Mouse (Mus musculus): ENCODE measurements around the gene Lactb. TPM values are rescaled to one million over a fixed set of nuclear protein-coding genes. Genes with fewer than 3 reads are reported as not detected.
A peak's percentile ranks its signal among the peaks of the same experiment; 100 is the strongest.

Gene Lactb
- 16.0 and 17.7 TPM in 2 replicates for polyA plus RNA-seq (2015; fragmentation: Nextera tagmentation; extraction: Ambion mirVana)

DNA sequence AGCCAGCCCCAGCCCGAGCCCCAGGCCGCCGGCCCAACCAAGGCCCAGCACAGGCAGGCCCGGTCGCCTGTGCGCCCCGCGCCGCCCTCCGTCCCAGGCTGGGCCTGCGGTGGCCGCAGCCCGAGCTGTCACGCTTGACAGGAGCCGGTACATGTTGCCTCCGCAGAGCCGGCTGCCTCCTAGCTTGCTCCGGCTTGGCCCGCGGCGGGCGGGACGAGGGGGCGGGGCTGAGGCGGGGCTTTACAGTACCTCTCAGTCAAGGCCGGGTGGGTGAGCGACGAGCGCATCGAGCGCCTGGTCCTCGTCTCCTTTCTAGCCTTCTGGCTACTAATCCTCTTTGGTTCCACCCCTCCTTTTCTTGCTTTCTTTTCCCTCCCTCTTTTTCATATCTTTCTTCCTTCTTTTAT is at the start of gene Lactb:
TSS of gene Lactb (minus strand) at position 246 of the 407 bp plus-strand sequence.
- peak; percentile 97 for ATAC-seq (ENCODE audit: low FRiP score, low TSS enrichment)
- Histone ChIP-seq H3K4me1 (ENCODE audit: insufficient read depth, low read length) (peaks cover 6% of the 10 kb centered on the region; the same call in 1 of the 2 replicates), H3K9me3 (ENCODE audit: low read length) (no peaks in the 10 kb centered on the region), H3K27ac (ENCODE audit: low read length) (peak within 1 kb of the TSS; percentile 97), H3K4me3 (ENCODE audit: low read length) (peak within 1 kb of the TSS; percentile 94), H3K4me2 (replicated peaks; ENCODE audit: low read depth, low read length) (peak within 1 kb of the TSS; percentile 73), H3K27me3 (ENCODE audit: insufficient read depth, low read length) (no peaks in the 10 kb centered on the region), H3K36me3 (ENCODE audit: insufficient read depth, low read length) (peaks cover 7% of the 10 kb centered on the region; the same call in 1 of the 2 replicates), H3K9ac (replicated peaks; ENCODE audit: low read length) (peak within 1 kb of the TSS; percentile 84)
- 0% methylated on average over 19 of the region's 32 CpGs for WGBS

DNA sequence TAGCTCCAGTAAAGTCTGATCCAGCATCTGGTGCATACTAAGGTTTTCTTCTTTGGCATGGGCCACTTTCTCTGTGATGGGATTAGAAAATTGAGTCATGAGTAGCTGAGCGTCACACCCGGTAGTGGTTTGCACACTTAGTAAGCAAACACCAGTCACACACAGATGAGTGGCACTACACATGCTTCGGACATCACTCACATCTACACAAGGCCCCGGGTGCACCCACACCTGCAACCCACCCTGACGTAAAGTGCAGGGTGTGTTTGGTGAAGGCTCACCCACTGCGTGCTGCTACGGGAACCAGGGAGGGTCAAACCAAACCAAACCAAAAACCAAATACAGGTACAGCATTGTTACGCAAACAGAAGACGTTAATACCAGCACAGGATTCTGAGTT is 48.1 kb upstream of the Lactb start:
- H3K9ac ChIP-seq (replicated peaks; ENCODE audit: low read length), result no peak overlapping the region
- no peak overlapping the region for H3K4me2 ChIP-seq (replicated peaks; ENCODE audit: low read depth, low read length)
- peaks cover 55% of the 10 kb centered on the region for H3K36me3 ChIP-seq (ENCODE audit: insufficient read depth, low read length)
- H3K4me3 ChIP-seq (ENCODE audit: low read length), result no peak overlapping the region
- H3K27me3 ChIP-seq (ENCODE audit: insufficient read depth, low read length), result no peaks in the 10 kb centered on the region
- no peak for ATAC-seq (ENCODE audit: low FRiP score, low TSS enrichment)
- no peaks in the 10 kb centered on the region for H3K4me1 ChIP-seq (ENCODE audit: insufficient read depth, low read length)
- no peak overlapping the region for H3K27ac ChIP-seq (ENCODE audit: low read length)
- no peaks in the 10 kb centered on the region for H3K9me3 ChIP-seq (ENCODE audit: low read length)
- WGBS, result 96% methylated on average over 9 of the region's 9 CpGs

GRCm38 (mm10) chr9:67020063-67020462 is 44.8 kb upstream of the Lactb start:
- no peak for ATAC-seq (ENCODE audit: low FRiP score, low TSS enrichment)
- Histone ChIP-seq H3K27me3 (ENCODE audit: insufficient read depth, low read length) (no peaks in the 10 kb centered on the region), H3K27ac (ENCODE audit: low read length) (no peak overlapping the region), H3K4me1 (ENCODE audit: insufficient read depth, low read length) (no peaks in the 10 kb centered on the region), H3K9ac (replicated peaks; ENCODE audit: low read length) (no peak overlapping the region), H3K9me3 (ENCODE audit: low read length) (no peaks in the 10 kb centered on the region), H3K4me3 (ENCODE audit: low read length) (no peak overlapping the region), H3K36me3 (ENCODE audit: insufficient read depth, low read length) (peaks cover 34% of the 10 kb centered on the region), H3K4me2 (replicated peaks; ENCODE audit: low read depth, low read length) (no peak overlapping the region)
- WGBS, result 64% methylated on average over 2 of the region's 2 CpGs

- no peaks in the 10 kb centered on the region for H3K9me3 ChIP-seq (ENCODE audit: low read length)
- ATAC-seq (ENCODE audit: low FRiP score, low TSS enrichment), result no peak
- peaks cover 11% of the 10 kb centered on the region for H3K4me1 ChIP-seq (ENCODE audit: insufficient read depth, low read length)
- 37% methylated on average over 2 of the region's 2 CpGs for WGBS
- H3K4me2 ChIP-seq (replicated peaks; ENCODE audit: low read depth, low read length), result no peak overlapping the region
- H3K27ac ChIP-seq (ENCODE audit: low read length), result no peak overlapping the region
- no peaks in the 10 kb centered on the region for H3K27me3 ChIP-seq (ENCODE audit: insufficient read depth, low read length)
- H3K4me3 ChIP-seq (ENCODE audit: low read length), result no peak overlapping the region
- no peak overlapping the region for H3K9ac ChIP-seq (replicated peaks; ENCODE audit: low read length)
- H3K36me3 ChIP-seq (ENCODE audit: insufficient read depth, low read length), result no peaks in the 10 kb centered on the region
Observed at GRCm38 (mm10) chr9:67013501-67013900, 38.2 kb upstream of the Lactb start.

DNA sequence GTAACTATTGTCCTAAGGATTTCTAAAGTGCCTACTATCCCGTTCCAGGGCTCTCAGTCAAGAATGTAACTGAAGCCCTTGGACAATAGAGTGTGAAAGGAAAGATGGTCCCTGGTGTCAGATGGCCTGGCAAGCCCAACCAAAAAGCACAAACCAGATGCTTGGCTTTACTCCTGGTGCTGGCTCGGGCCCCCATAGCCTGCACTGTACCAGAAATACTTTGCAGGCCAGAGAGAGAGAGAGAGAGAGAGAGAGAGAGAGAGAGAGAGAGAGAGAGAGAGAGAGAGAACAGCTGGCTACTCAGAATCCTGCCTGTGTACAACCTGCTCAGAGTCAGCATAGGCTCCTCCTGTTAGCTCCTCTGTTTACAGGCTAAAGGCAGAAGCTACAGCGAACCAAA is 37.2 kb upstream of the Lactb start:
- 0 out of 2 replicates have a peak, but pooled peaks have one; percentile 31 for ATAC-seq (ENCODE audit: low FRiP score, low TSS enrichment)

GRCm38 (mm10) chr9:67011483-67011882 is 36.2 kb upstream of the Lactb start:
- no peak for ATAC-seq (ENCODE audit: low FRiP score, low TSS enrichment)

More for the DNA sequence above, 37.2 kb upstream of the Lactb start:
- H3K4me2 ChIP-seq (replicated peaks; ENCODE audit: low read depth, low read length), result no peak overlapping the region
- 0 out of 2 replicates have a peak overlapping the region, but pooled peaks have one; percentile 16 for H3K27ac ChIP-seq (ENCODE audit: low read length)
- no peaks in the 10 kb centered on the region for H3K27me3 ChIP-seq (ENCODE audit: insufficient read depth, low read length)
- no peak overlapping the region for H3K4me3 ChIP-seq (ENCODE audit: low read length)
- peaks cover 15% of the 10 kb centered on the region for H3K4me1 ChIP-seq (ENCODE audit: insufficient read depth, low read length)
- H3K36me3 ChIP-seq (ENCODE audit: insufficient read depth, low read length), result no peaks in the 10 kb centered on the region
- WGBS, result 27% methylated on average over 3 of the region's 3 CpGs
- no peaks in the 10 kb centered on the region for H3K9me3 ChIP-seq (ENCODE audit: low read length)
- H3K9ac ChIP-seq (replicated peaks; ENCODE audit: low read length), result no peak overlapping the region

DNA sequence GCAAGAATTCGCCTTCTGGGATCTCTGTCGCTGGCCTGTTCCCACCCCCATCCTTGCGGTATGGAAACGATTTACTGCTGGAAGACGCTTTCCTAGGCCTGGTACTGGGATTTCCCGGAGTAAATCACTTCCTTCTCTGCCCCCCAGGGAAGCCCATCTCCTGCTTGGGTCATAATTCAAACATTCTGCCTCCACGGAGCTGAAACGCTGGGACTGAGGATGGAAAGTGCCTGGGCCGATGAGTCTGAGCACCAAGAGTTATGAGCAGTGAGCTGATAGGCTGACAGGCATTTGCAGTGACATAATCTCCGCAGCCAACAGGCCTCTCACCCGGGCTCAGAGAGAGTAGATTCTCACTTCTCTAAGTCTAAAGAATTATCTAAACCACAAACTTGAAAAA is 33.5 kb upstream of the Lactb start:
- H3K27me3 ChIP-seq (ENCODE audit: insufficient read depth, low read length), result no peaks in the 10 kb centered on the region
- no peak overlapping the region for H3K4me3 ChIP-seq (ENCODE audit: low read length)
- H3K36me3 ChIP-seq (ENCODE audit: insufficient read depth, low read length), result no peaks in the 10 kb centered on the region
- WGBS, result 13% methylated on average over 11 of the region's 11 CpGs
- 0 out of 2 replicates have a peak overlapping the region, but pooled peaks have one; percentile 1 for H3K9ac ChIP-seq (replicated peaks; ENCODE audit: low read length)
- H3K9me3 ChIP-seq (ENCODE audit: low read length), result no peaks in the 10 kb centered on the region
- no peak for ATAC-seq (ENCODE audit: low FRiP score, low TSS enrichment)
- no peak overlapping the region for H3K27ac ChIP-seq (ENCODE audit: low read length)
- H3K4me2 ChIP-seq (replicated peaks; ENCODE audit: low read depth, low read length), result no peak overlapping the region
- H3K4me1 ChIP-seq (ENCODE audit: insufficient read depth, low read length), result peaks cover 15% of the 10 kb centered on the region

More at GRCm38 (mm10) chr9:67011483-67011882, 36.2 kb upstream of the Lactb start:
- Histone ChIP-seq H3K27ac (ENCODE audit: low read length) (no peak overlapping the region), H3K4me2 (replicated peaks; ENCODE audit: low read depth, low read length) (no peak overlapping the region), H3K36me3 (ENCODE audit: insufficient read depth, low read length) (no peaks in the 10 kb centered on the region), H3K9me3 (ENCODE audit: low read length) (no peaks in the 10 kb centered on the region), H3K27me3 (ENCODE audit: insufficient read depth, low read length) (no peaks in the 10 kb centered on the region), H3K9ac (replicated peaks; ENCODE audit: low read length) (no peak overlapping the region), H3K4me1 (ENCODE audit: insufficient read depth, low read length) (peaks cover 15% of the 10 kb centered on the region), H3K4me3 (ENCODE audit: low read length) (no peak overlapping the region)
- 54% methylated on average over 9 of the region's 9 CpGs for WGBS

DNA sequence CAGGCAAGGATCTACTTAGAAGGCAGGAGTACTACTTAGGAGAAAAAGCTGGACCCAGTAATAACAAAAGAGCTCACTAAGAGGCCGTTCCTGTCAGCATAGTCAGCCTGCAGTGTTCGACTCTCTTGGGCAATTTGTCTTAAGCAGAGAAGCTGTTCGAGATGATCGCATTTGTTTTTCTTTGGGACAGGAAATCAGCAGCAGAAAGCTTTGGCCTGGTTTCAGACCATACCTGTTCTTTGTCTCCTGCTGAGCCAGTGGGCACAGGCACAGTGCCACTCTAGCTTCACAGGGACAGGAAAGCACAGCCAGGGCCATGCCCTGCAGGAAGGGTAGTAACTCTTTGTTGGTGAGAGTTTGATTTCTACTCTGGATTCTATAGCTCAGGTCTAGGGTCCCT is 31.1 kb upstream of the Lactb start:
- H3K9me3 ChIP-seq (ENCODE audit: low read length), result no peaks in the 10 kb centered on the region
- peaks cover 10% of the 10 kb centered on the region for H3K4me1 ChIP-seq (ENCODE audit: insufficient read depth, low read length)
- ATAC-seq (ENCODE audit: low FRiP score, low TSS enrichment), result no peak
- 55% methylated on average over 4 of the region's 4 CpGs for WGBS
- no peaks in the 10 kb centered on the region for H3K36me3 ChIP-seq (ENCODE audit: insufficient read depth, low read length)
- no peak overlapping the region for H3K4me3 ChIP-seq (ENCODE audit: low read length)
- no peak overlapping the region for H3K4me2 ChIP-seq (replicated peaks; ENCODE audit: low read depth, low read length)
- no peak overlapping the region for H3K27ac ChIP-seq (ENCODE audit: low read length)
- peak overlapping the region; percentile 6; the same call in 1 of the 2 replicates for H3K9ac ChIP-seq (replicated peaks; ENCODE audit: low read length)
- H3K27me3 ChIP-seq (ENCODE audit: insufficient read depth, low read length), result no peaks in the 10 kb centered on the region

DNA sequence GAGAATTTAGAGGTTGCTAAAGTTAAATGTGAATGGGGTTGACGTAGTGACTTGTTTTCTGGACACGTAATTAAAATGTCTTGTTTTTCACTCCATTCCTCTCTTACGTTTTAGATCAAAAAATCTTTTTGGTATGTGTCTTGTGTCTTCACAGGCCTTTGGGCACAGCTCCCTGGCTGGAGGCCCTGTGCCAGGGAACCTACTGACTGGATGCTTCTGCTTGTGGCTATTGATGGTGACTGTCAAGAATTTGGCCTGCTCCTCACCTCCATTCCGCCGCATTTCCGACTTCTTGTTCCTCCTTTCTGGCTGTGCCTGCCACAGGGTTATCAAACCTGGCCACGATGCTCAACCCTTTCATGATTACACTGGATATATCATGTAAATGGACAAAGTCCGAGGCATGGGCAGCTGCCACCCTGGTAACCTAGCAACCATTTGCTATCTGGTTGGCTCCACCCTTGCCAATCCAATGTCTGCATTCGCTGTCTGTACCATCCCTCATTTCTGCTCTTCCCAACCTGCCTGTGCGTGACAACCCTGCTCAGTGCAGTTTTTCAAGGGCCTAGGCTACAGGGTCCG is 30.0 kb upstream of the Lactb start:
- WGBS, result 84% methylated on average over 11 of the region's 11 CpGs
- Histone ChIP-seq H3K4me3 (ENCODE audit: low read length) (no peak overlapping the region), H3K27ac (ENCODE audit: low read length) (no peak overlapping the region), H3K4me2 (replicated peaks; ENCODE audit: low read depth, low read length) (no peak overlapping the region), H3K9me3 (ENCODE audit: low read length) (no peaks in the 10 kb centered on the region), H3K9ac (replicated peaks; ENCODE audit: low read length) (no peak overlapping the region), H3K36me3 (ENCODE audit: insufficient read depth, low read length) (no peaks in the 10 kb centered on the region), H3K4me1 (ENCODE audit: insufficient read depth, low read length) (peaks cover 13% of the 10 kb centered on the region), H3K27me3 (ENCODE audit: insufficient read depth, low read length) (no peaks in the 10 kb centered on the region)
- ATAC-seq (ENCODE audit: low FRiP score, low TSS enrichment), result no peak

DNA sequence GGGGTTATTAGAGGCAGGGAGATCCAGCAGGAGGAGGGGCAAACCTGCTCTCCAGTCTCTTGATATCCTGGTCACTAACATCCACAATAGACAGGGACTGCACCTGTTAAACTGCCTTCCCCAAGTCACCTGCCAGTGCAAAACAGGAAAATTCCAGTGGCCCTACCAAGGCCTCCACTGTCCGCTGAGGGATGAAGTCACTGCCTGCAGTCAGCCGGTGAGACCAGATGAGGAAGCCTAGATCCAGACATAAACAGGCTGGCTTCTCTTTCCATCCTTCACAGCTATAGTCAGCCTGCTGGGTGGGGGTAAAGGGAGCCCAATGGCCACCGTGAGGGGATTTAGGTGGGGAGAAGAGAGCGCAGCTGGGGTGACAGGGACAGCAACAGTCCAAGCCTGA is 28.4 kb upstream of the Lactb start:
- peaks cover 10% of the 10 kb centered on the region for H3K4me1 ChIP-seq (ENCODE audit: insufficient read depth, low read length)

More for the DNA sequence above, 28.4 kb upstream of the Lactb start:
- no peaks in the 10 kb centered on the region for H3K36me3 ChIP-seq (ENCODE audit: insufficient read depth, low read length)
- no peak overlapping the region for H3K4me3 ChIP-seq (ENCODE audit: low read length)
- H3K27me3 ChIP-seq (ENCODE audit: insufficient read depth, low read length), result no peaks in the 10 kb centered on the region
- H3K27ac ChIP-seq (ENCODE audit: low read length), result no peak overlapping the region
- WGBS, result 48% methylated on average over 4 of the region's 4 CpGs
- no peak overlapping the region for H3K4me2 ChIP-seq (replicated peaks; ENCODE audit: low read depth, low read length)
- H3K9me3 ChIP-seq (ENCODE audit: low read length), result no peaks in the 10 kb centered on the region
- ATAC-seq (ENCODE audit: low FRiP score, low TSS enrichment), result no peak
- H3K9ac ChIP-seq (replicated peaks; ENCODE audit: low read length), result no peak overlapping the region

Measured in kidney, embryonic 16.5 days (tissue).